13 mouse cellular contexts compared by ENCODE assay signal in the genomic region with DNA sequence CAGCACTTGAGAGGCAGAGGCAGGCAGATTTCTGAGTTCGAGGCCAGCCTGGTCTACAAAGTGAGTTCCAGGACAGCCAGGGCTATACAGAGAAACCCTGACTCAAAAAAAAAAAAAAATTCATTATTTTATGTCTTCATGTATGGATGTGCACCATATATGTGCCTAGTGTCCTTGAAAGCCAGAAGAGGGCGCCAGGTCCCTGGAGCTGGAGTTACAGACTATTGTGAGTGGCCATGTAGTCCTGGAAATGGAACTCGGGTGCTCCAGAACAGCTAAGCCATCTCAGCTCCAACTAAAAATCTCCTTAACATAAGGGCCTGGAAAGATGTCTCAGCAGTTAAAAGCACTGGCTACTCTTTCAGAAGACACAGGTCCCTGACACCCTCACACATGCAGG. TPM values are rescaled to one million over a fixed set of nuclear protein-coding genes. Genes with fewer than 3 reads are reported as not detected.
DNase-seq lines count a peak whose midpoint lies in the region; ATAC-seq and TF ChIP-seq lines count a peak whose summit lies in the region.
"Had no signal": no experiment of that assay in that cellular context is flagged by ENCODE, and none has a peak within 500 bp of the region (broad histone marks: within the 10 kb centered on the region; RNA-seq: fewer than 3 reads in every experiment).

No protein-coding gene starts in this region.

- H3K9ac ChIP-seq in liver, embryonic 12.5 days = no peak overlapping the region
- H3K9ac ChIP-seq in liver, postnatal 0 days (replicated peaks) = no peak overlapping the region

- peaks cover 44% of the 10 kb centered on the region for H3K4me1 ChIP-seq in liver, embryonic 12.5 days
- H3K4me1 ChIP-seq in liver, postnatal 0 days (ENCODE audit: insufficient read depth) = peaks cover 33% of the 10 kb centered on the region

- H3K27ac ChIP-seq in liver, embryonic 12.5 days = no peak overlapping the region
- H3K27ac ChIP-seq in liver, postnatal 0 days (ENCODE audit: low read depth) = peak overlapping the region; percentile 97

- 56% methylated on average over 3 of the region's 3 CpGs for WGBS in liver, embryonic 12.5 days (ENCODE audit: insufficient replicate concordance)
- 69% methylated on average over 3 of the region's 3 CpGs for WGBS in liver, postnatal 0 days (ENCODE audit: insufficient replicate concordance)

- no peak for ATAC-seq in liver, embryonic 12.5 days
- ATAC-seq in liver, postnatal 0 days = no peak
- ATAC-seq in granulocyte monocyte progenitor cell, adult 5-6 weeks (replicated peaks; ENCODE audit: poor library complexity, severe bottlenecking) = no peak

- peak; percentile 21 for DNase-seq in cerebellum, adult 11-12 months
- DNase-seq in cerebellum, adult 18-20 months = no peak
- DNase-seq in liver (peak; percentile 34), MEL-GATA-1-ER (ENCODE audit: extremely low read depth, low read depth) (peak; percentile 46)
- peak; percentile 48 for DNase-seq in liver, postnatal 0 days
- DNase-seq in urinary bladder, adult 18-20 months (ENCODE audit: low spot score in 2 of 2) = no peak
- DNase-seq: gastrocnemius, postnatal 14 days; heart, postnatal 36 days had no signal

- H3K4me2 ChIP-seq in liver, embryonic 12.5 days = no peak overlapping the region
- no peak overlapping the region for H3K4me2 ChIP-seq in liver, postnatal 0 days (ENCODE audit: low read depth, low read length)

- TF ChIP-seq CTCF in liver, postnatal 0 days (IDR thresholded peaks at IDR 0.05; ENCODE audit: low read depth) = peak; percentile 56

- H3K4me3 ChIP-seq in liver, embryonic 12.5 days = no peak overlapping the region
- no peak overlapping the region for H3K4me3 ChIP-seq in liver, postnatal 0 days (ENCODE audit: low read depth, low read length)

- no peaks in the 10 kb centered on the region for H3K9me3 ChIP-seq in liver, embryonic 12.5 days (replicated peaks)
- H3K9me3 ChIP-seq in liver, postnatal 0 days (ENCODE audit: low read length) = no peaks in the 10 kb centered on the region
- H3K9me3 ChIP-seq: lung, embryonic 15.5 days had no signal

- H3K27me3 ChIP-seq in liver, embryonic 12.5 days (replicated peaks) = no peaks in the 10 kb centered on the region; the same call in 1 of the 2 replicates
- H3K27me3 ChIP-seq in liver, postnatal 0 days (ENCODE audit: insufficient read depth, low read length) = no peaks in the 10 kb centered on the region
- H3K27me3 ChIP-seq: lung, embryonic 15.5 days had no signal

- peaks cover 13% of the 10 kb centered on the region for H3K36me3 ChIP-seq in liver, embryonic 12.5 days
- H3K36me3 ChIP-seq in liver, postnatal 0 days (replicated peaks; ENCODE audit: insufficient read depth, low read length) = peaks cover 6% of the 10 kb centered on the region; the same call in 1 of the 2 replicates

- TF ChIP-seq EP300 in liver, postnatal 0 days (IDR thresholded peaks at IDR 0.05; ENCODE audit: low read depth) = no peak

RNA-seq across cellular contexts. Expression of gene Clptm1, which starts 1.9 kb away (rescaled TPM):
- 75.1 and 75.2 TPM in 2 replicates for polyA plus RNA-seq in liver, embryonic 12.5 days (2016; fragmentation: Nextera tagmentation; extraction: Ambion mirVana)
- 40.3 and 44.4 TPM in 2 replicates for polyA plus RNA-seq in liver, postnatal 0 days (2015; fragmentation: Nextera tagmentation; extraction: Ambion mirVana)
- total RNA-seq in granulocyte monocyte progenitor cell, adult 5-6 weeks (2014; fragmentation: Nextera tagmentation) = 29.9 and 41.7 TPM in 2 replicates
- total RNA-seq in granulocyte monocyte progenitor cell, adult 5-6 weeks (2017) = 32.0 and 36.5 TPM in 2 replicates

RNA-seq across cellular contexts. Expression of gene Apoc2, which starts 11.0 kb away (rescaled TPM):
- 389 and 406 TPM in 2 replicates for polyA plus RNA-seq in liver, embryonic 12.5 days (2016; fragmentation: Nextera tagmentation; extraction: Ambion mirVana)
- polyA plus RNA-seq in liver, postnatal 0 days (2015; fragmentation: Nextera tagmentation; extraction: Ambion mirVana) = 2,864 and 3,070 TPM in 2 replicates
- total RNA-seq in granulocyte monocyte progenitor cell, adult 5-6 weeks (2014; fragmentation: Nextera tagmentation) = 3.3 and 5.9 TPM in 2 replicates
- 1.3 TPM in 1 of 2 replicates, not detected in the other for total RNA-seq in granulocyte monocyte progenitor cell, adult 5-6 weeks (2017)
- total RNA-seq: heart, postnatal 36 days; left cerebral cortex, postnatal 10 days had no signal
- polyA plus RNA-seq: cortical plate, adult 2 months had no signal

RNA-seq across cellular contexts. Expression of gene Gm44805, which starts 14.5 kb away (rescaled TPM):
- 2.7 and 4.9 TPM in 2 replicates for polyA plus RNA-seq in liver, embryonic 12.5 days (2016; fragmentation: Nextera tagmentation; extraction: Ambion mirVana)
- 187 and 234 TPM in 2 replicates for polyA plus RNA-seq in liver, postnatal 0 days (2015; fragmentation: Nextera tagmentation; extraction: Ambion mirVana)
- not detected in 2 replicates for total RNA-seq in granulocyte monocyte progenitor cell, adult 5-6 weeks (2014; fragmentation: Nextera tagmentation)
- not detected in 2 replicates for total RNA-seq in granulocyte monocyte progenitor cell, adult 5-6 weeks (2017)
- total RNA-seq: gastrocnemius, postnatal 14 days; heart, postnatal 36 days; left cerebral cortex, postnatal 10 days had no signal
- polyA plus RNA-seq: cortical plate, adult 2 months; lung, embryonic 15.5 days had no signal

RNA-seq across cellular contexts. Expression of gene Apoc4, which starts 14.5 kb away (rescaled TPM):
- 15.4 and 18.1 TPM in 2 replicates for polyA plus RNA-seq in liver, embryonic 12.5 days (2016; fragmentation: Nextera tagmentation; extraction: Ambion mirVana)
- 2,808 and 2,914 TPM in 2 replicates for polyA plus RNA-seq in liver, postnatal 0 days (2015; fragmentation: Nextera tagmentation; extraction: Ambion mirVana)
- not detected in 2 replicates for total RNA-seq in granulocyte monocyte progenitor cell, adult 5-6 weeks (2014; fragmentation: Nextera tagmentation)
- total RNA-seq in granulocyte monocyte progenitor cell, adult 5-6 weeks (2017) = not detected in 2 replicates
- total RNA-seq: gastrocnemius, postnatal 14 days; heart, postnatal 36 days; left cerebral cortex, postnatal 10 days had no signal
- polyA plus RNA-seq: cortical plate, adult 2 months had no signal

RNA-seq across cellular contexts. Expression of gene Apoc1, which starts 25.7 kb away (rescaled TPM):
- polyA plus RNA-seq in liver, embryonic 12.5 days (2016; fragmentation: Nextera tagmentation; extraction: Ambion mirVana) = 190 and 197 TPM in 2 replicates
- polyA plus RNA-seq in liver, postnatal 0 days (2015; fragmentation: Nextera tagmentation; extraction: Ambion mirVana) = 5,234 and 5,457 TPM in 2 replicates
- 10.3 and 17.9 TPM in 2 replicates for total RNA-seq in granulocyte monocyte progenitor cell, adult 5-6 weeks (2014; fragmentation: Nextera tagmentation)
- 0.57 and 10.6 TPM in 2 replicates for total RNA-seq in granulocyte monocyte progenitor cell, adult 5-6 weeks (2017)

Comparison
In these comparisons a context has a peak if more than half of its experiments do, and no peak if none do; other contexts are left out.
1. DNase-seq: peak in cerebellum, adult 11-12 months (single experiment), liver (single experiment), MEL-GATA-1-ER (single experiment) and liver, postnatal 0 days (single experiment); none in cerebellum, adult 18-20 months (0 of 2) and urinary bladder, adult 18-20 months (0 of 2).
2. RNA of gene Gm44805, which starts 14.5 kb away (polyA plus RNA-seq): 187 to 234 TPM in liver, postnatal 0 days; 2.7 to 4.9 TPM in liver, embryonic 12.5 days; every median in the first group is over 10 times any median in the second.